Mouse (Mus musculus): ENCODE data around the gene Btg1-ps2. TPM values are rescaled to one million over a fixed set of nuclear protein-coding genes. Genes with fewer than 3 reads are reported as not detected.

Btg1-ps2 gene
- not detected in 4 replicates for total RNA-seq (2023; ENCODE audit: inconsistent age)

GRCm38 (mm10) chrX:38043014-38043413 lies at the start of gene Btg1-ps2:
Gene Btg1-ps2 (minus strand): TSS chrX:38043114.

GRCm38 (mm10) chrX:38085041-38085440 lies 42.1 kb upstream of the Btg1-ps2 start, which contains the start of gene Rhox11:
Gene Rhox11 (minus strand): TSS chrX:38085141.

GRCm38 (mm10) chrX:38066175-38066574 lies 23.3 kb upstream of the Btg1-ps2 start, which contains the start of gene Rhox10:
Gene Rhox10 (plus strand): TSS chrX:38066475.

GRCm38 (mm10) chrX:38018597-38018996 lies 24.3 kb downstream of the Btg1-ps2 start, which contains the start of gene Btg1-ps1:
Gene Btg1-ps1 (minus strand): TSS chrX:38018815.

Other genes with a start within 250 kb of the Btg1-ps2 start
- not detected in 4 replicates for gene Rhox5, start 238.3 kb downstream of the Btg1-ps2 start, total RNA-seq (2023; ENCODE audit: inconsistent age)
- not detected in 4 replicates for gene Rhox6, start 216.2 kb downstream of the Btg1-ps2 start, total RNA-seq (2023; ENCODE audit: inconsistent age)
- not detected in 4 replicates for gene Rhox7a, start 211.4 kb downstream of the Btg1-ps2 start, total RNA-seq (2023; ENCODE audit: inconsistent age)
- gene Rhox8, start 164.2 kb downstream of the Btg1-ps2 start, total RNA-seq (2023; ENCODE audit: inconsistent age) = not detected in 4 replicates
- gene Rhox7b, start 145.9 kb downstream of the Btg1-ps2 start, total RNA-seq (2023; ENCODE audit: inconsistent age) = not detected in 4 replicates
- gene Rhox9, start 141.3 kb downstream of the Btg1-ps2 start, total RNA-seq (2023; ENCODE audit: inconsistent age) = not detected in 4 replicates
- not detected in 4 replicates for gene Btg1-ps1, start 24.3 kb downstream of the Btg1-ps2 start, total RNA-seq (2023; ENCODE audit: inconsistent age)
- not detected in 4 replicates for gene Rhox10, start 23.4 kb upstream of the Btg1-ps2 start, total RNA-seq (2023; ENCODE audit: inconsistent age)
- gene Rhox11, start 42.0 kb upstream of the Btg1-ps2 start, total RNA-seq (2023; ENCODE audit: inconsistent age) = not detected in 4 replicates
- not detected in 4 replicates for gene Rhox12, start 67.8 kb upstream of the Btg1-ps2 start, total RNA-seq (2023; ENCODE audit: inconsistent age)
- not detected in 4 replicates for gene Rhox13, start 78.1 kb upstream of the Btg1-ps2 start, total RNA-seq (2023; ENCODE audit: inconsistent age)
- 33.4 to 35.9 TPM (median 35.2 TPM) in 4 replicates for gene Zbtb33, start 146.7 kb upstream of the Btg1-ps2 start, total RNA-seq (2023; ENCODE audit: inconsistent age)
- 0.15 to 0.24 TPM (median 0.16 TPM) in 4 replicates for gene Tmem255a, start 209.3 kb upstream of the Btg1-ps2 start, total RNA-seq (2023; ENCODE audit: inconsistent age)

Data from B cell, adult (primary cell).